Mouse (Mus musculus): Measurements from ENCODE around the gene Agtpbp1. TPM values are rescaled to one million over a fixed set of nuclear protein-coding genes. Genes with fewer than 3 reads are reported as not detected.

Gene Agtpbp1
- polyA plus RNA-seq, 1 experiment from 2014 or later: 9.4 TPM

DNA sequence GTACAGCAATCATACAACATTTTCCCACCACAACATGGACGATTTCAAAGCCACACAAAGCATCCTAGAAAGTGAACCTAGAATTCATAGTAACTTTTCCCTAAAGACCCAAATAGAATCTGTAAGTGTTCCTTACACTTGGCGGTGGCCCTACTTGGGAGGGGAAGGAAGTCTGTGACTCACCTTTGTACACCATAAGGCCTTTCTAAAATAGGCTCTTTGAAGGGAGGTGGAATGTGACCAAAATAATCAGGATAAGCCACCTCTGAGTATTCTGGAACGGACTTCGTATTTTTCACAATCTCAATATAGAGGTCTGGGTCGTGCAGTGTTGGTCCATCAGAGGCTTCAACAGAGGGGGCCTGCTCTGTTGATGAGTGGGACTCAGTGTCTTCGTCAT lies 85.2 kb downstream of the Agtpbp1 start:
- 0 out of 2 replicates have a peak, but pooled peaks cover 1% of the 10 kb centered on the region for H3K9me3 ChIP-seq

DNA sequence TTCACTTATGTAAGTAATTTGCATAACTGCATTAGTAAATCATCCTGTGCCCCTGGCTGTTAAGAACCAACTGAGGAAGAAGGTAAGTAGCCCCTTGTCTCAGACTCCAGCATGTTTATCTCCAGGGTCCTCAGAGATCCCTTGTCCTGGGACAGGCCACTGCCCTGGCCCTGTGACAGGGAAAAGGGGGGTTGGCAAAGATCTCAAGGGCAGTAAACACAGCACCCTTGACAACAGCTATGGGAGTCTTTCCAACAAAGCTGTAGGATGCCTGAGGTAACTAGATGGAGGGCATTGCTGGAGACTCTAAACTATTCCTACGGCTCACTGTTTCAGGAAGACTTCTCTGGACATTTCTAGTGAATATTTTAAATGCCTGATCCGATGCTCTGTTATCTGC lies 85.7 kb downstream of the Agtpbp1 start:
- ATAC-seq (ENCODE audit: extremely low read depth, insufficient number of reproducible peaks, low FRiP score, low TSS enrichment): no peak
- H3K9ac ChIP-seq: no peak overlapping the region
- H3K36me3 ChIP-seq: peaks cover 45% of the 10 kb centered on the region
- 80% methylated on average over 2 of the region's 2 CpGs for WGBS
- H3K4me3 ChIP-seq: no peak overlapping the region
- H3K9me3 ChIP-seq: 0 out of 2 replicates have a peak, but pooled peaks cover 6% of the 10 kb centered on the region
- H3K27ac ChIP-seq (replicated peaks): no peak overlapping the region
- no peaks in the 10 kb centered on the region for H3K27me3 ChIP-seq (replicated peaks)
- no peak overlapping the region for H3K4me2 ChIP-seq
- peaks cover 3% of the 10 kb centered on the region; the same call in 1 of the 2 replicates for H3K4me1 ChIP-seq

More for the DNA sequence above, 85.2 kb downstream of the Agtpbp1 start:
- Histone ChIP-seq H3K27ac (replicated peaks) (no peak overlapping the region), H3K36me3 (peaks cover 41% of the 10 kb centered on the region), H3K4me2 (no peak overlapping the region), H3K27me3 (replicated peaks) (no peaks in the 10 kb centered on the region), H3K4me3 (no peak overlapping the region), H3K9ac (no peak overlapping the region), H3K4me1 (peaks cover 3% of the 10 kb centered on the region; the same call in 1 of the 2 replicates)
- ATAC-seq (ENCODE audit: extremely low read depth, insufficient number of reproducible peaks, low FRiP score, low TSS enrichment): no peak
- WGBS: 76% methylated on average over 6 of the region's 6 CpGs

DNA sequence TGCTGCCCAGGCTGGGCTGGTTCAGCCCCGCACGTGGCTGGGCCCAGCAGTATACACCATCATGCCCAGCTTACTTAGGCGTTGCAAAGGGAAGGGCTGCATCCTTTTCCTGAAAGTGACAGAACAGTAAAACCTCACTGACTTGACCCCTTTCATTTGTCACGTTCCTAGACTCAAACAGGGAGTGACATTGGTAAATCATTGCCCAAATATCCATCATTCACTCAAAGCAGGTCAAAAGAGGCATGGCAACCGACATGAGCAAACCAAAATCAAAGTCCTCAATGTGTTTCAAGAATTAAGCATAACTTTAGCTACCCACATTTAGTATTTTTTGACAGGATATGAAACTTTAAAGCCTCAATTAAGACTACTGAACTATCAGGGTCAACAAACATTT lies 86.8 kb downstream of the Agtpbp1 start:
- Histone ChIP-seq H3K9ac (no peak overlapping the region), H3K27ac (replicated peaks) (no peak overlapping the region), H3K27me3 (replicated peaks) (no peaks in the 10 kb centered on the region), H3K36me3 (peaks cover 40% of the 10 kb centered on the region), H3K4me3 (no peak overlapping the region), H3K4me1 (peaks cover 3% of the 10 kb centered on the region; the same call in 1 of the 2 replicates), H3K4me2 (no peak overlapping the region), H3K9me3 (0 out of 2 replicates have a peak, but pooled peaks cover 6% of the 10 kb centered on the region)
- ATAC-seq (ENCODE audit: extremely low read depth, insufficient number of reproducible peaks, low FRiP score, low TSS enrichment): no peak
- 74% methylated on average over 5 of the region's 5 CpGs for WGBS

DNA sequence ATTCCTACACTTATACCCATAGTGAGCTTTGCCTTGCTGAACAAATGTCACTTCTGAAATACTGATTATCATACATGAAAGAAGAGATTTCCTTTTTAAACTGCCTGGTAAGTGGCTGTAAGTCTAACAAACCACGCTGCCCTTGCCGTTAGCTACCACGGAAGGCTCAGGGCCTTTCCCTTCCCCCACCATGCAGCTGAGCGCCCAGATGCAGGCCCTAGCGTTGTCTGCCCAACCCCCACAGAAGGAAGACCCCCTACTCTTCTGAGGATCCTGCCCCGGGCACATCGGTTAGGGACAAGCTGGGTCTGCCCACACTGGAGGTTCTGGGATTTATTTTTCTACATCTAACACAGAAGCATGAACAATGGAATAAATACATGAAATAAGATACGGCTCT lies 89.2 kb downstream of the Agtpbp1 start:
- Histone ChIP-seq H3K27me3 (replicated peaks) (no peaks in the 10 kb centered on the region), H3K36me3 (peaks cover 34% of the 10 kb centered on the region), H3K9ac (no peak overlapping the region), H3K4me3 (no peak overlapping the region), H3K4me1 (peaks cover 3% of the 10 kb centered on the region; the same call in 1 of the 2 replicates), H3K4me2 (no peak overlapping the region), H3K9me3 (0 out of 2 replicates have a peak, but pooled peaks cover 6% of the 10 kb centered on the region), H3K27ac (replicated peaks) (no peak overlapping the region)
- WGBS: 23% methylated on average over 8 of the region's 8 CpGs
- no peak for ATAC-seq (ENCODE audit: extremely low read depth, insufficient number of reproducible peaks, low FRiP score, low TSS enrichment)

DNA sequence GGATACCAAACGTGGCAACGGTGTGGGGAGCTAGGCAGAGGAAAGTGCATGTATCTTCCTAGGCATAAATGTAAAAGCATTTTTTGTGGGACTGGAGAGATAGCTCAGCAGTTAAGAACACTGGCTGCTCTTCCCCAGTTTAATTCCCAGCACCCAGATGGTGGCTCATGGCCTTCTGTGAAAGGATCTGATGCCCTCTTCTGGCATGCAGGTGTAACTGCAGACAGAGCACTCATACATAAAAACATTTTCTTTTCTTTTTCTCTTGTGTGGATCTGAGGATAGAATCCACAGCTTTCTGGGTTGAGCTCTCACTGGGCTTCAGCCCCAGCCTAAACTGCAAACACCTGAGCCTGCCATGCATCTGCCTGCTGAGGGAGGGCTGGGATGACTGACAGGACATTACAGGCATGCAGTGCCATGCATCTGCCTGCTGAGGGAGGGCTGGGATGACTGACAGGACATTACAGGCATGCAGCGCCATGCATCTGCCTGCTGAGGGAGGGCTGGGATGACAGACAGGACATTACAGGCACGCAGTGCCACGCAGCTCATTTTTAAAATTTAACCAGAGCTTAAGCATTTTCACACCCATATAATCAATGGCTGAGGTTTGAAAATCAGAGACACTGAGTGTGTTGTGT lies 90.3 kb downstream of the Agtpbp1 start:
- H3K36me3 ChIP-seq: peaks cover 26% of the 10 kb centered on the region
- H3K4me3 ChIP-seq: no peak overlapping the region
- no peaks in the 10 kb centered on the region for H3K27me3 ChIP-seq (replicated peaks)
- no peak for ATAC-seq (ENCODE audit: extremely low read depth, insufficient number of reproducible peaks, low FRiP score, low TSS enrichment)
- WGBS: 82% methylated on average over 5 of the region's 5 CpGs
- H3K4me1 ChIP-seq: peaks cover 3% of the 10 kb centered on the region; the same call in 1 of the 2 replicates
- H3K27ac ChIP-seq (replicated peaks): no peak overlapping the region
- H3K4me2 ChIP-seq: no peak overlapping the region
- 0 out of 2 replicates have a peak, but pooled peaks cover 6% of the 10 kb centered on the region for H3K9me3 ChIP-seq
- no peak overlapping the region for H3K9ac ChIP-seq

DNA sequence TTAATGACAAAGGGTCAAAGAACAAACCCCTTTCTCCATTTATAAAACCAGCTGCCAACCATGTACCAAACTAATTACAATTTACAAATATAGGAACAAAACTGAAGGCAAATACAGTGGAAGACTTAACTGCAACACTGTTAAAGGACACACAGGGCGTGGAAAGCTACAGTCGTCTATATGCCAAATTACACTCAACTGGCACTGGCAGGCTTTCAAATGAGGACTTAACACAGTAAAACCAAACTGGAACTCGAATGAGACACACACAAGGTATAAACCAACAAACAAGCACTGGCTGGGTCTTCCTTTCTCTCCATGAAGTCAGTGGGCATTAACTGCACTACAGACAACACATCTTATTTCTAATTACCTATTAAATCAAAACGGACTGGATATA lies 94.3 kb downstream of the Agtpbp1 start:
- 70% methylated on average over 4 of the region's 4 CpGs for WGBS
- H3K27ac ChIP-seq (replicated peaks): no peak overlapping the region
- peaks cover 13% of the 10 kb centered on the region for H3K36me3 ChIP-seq
- H3K4me3 ChIP-seq: no peak overlapping the region
- ATAC-seq (ENCODE audit: extremely low read depth, insufficient number of reproducible peaks, low FRiP score, low TSS enrichment): no peak
- no peak overlapping the region for H3K9ac ChIP-seq
- H3K4me2 ChIP-seq: no peak overlapping the region
- no peaks in the 10 kb centered on the region for H3K4me1 ChIP-seq
- H3K27me3 ChIP-seq (replicated peaks): no peaks in the 10 kb centered on the region
- H3K9me3 ChIP-seq: 0 out of 2 replicates have a peak, but pooled peaks cover 6% of the 10 kb centered on the region

DNA sequence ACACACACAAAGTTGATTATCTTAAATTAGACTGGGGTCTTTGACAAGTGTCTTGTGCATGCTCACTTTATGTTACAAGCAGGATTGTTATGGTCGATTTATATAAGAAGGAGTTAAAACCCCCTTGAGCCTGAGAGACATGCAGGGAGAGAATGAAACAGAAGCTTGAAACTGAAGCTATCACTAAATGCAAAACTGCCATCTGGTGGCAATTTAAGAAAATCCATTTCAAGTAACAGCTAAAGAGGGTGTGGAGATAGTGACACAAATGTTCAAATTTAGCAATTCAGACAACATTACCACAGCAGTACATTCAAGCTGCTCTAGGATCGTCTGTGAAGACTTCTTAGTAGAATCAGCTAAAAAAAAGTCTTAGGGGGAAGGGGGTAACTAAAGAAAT lies 95.9 kb downstream of the Agtpbp1 start:
- ATAC-seq (ENCODE audit: extremely low read depth, insufficient number of reproducible peaks, low FRiP score, low TSS enrichment): no peak
- H3K36me3 ChIP-seq: peaks cover 5% of the 10 kb centered on the region
- no peak overlapping the region for H3K4me3 ChIP-seq
- no peaks in the 10 kb centered on the region for H3K9me3 ChIP-seq
- no peak overlapping the region for H3K27ac ChIP-seq (replicated peaks)
- 32% methylated on average over 2 of the region's 2 CpGs for WGBS
- no peak overlapping the region for H3K9ac ChIP-seq
- no peaks in the 10 kb centered on the region for H3K4me1 ChIP-seq
- H3K27me3 ChIP-seq (replicated peaks): no peaks in the 10 kb centered on the region
- no peak overlapping the region for H3K4me2 ChIP-seq

DNA sequence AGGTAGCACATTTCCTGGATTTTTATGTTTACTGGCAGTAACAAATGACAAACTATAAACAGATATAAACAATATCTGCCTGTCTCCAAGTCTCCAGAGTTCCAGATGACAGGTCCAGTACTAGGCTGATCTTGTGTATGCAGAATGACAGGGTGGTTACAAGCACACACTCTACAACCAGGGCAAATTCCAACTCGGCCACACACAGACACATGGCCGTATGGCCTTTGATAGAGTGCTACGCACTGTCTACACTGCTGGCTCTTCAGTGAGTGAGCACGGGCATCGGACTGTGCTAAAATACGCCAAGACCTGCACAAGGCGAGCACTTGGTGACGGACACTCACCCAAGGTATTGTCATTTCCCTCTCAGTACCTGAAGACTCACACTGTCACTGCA lies 97.7 kb downstream of the Agtpbp1 start:
- no peak overlapping the region for H3K4me2 ChIP-seq
- no peaks in the 10 kb centered on the region for H3K4me1 ChIP-seq
- H3K27ac ChIP-seq (replicated peaks): no peak overlapping the region
- H3K36me3 ChIP-seq: peaks cover 4% of the 10 kb centered on the region; the same call in 1 of the 2 replicates
- H3K9me3 ChIP-seq: no peaks in the 10 kb centered on the region
- no peaks in the 10 kb centered on the region for H3K27me3 ChIP-seq (replicated peaks)
- 91% methylated on average over 8 of the region's 8 CpGs for WGBS
- no peak overlapping the region for H3K4me3 ChIP-seq
- ATAC-seq (ENCODE audit: extremely low read depth, insufficient number of reproducible peaks, low FRiP score, low TSS enrichment): no peak
- no peak overlapping the region for H3K9ac ChIP-seq

DNA sequence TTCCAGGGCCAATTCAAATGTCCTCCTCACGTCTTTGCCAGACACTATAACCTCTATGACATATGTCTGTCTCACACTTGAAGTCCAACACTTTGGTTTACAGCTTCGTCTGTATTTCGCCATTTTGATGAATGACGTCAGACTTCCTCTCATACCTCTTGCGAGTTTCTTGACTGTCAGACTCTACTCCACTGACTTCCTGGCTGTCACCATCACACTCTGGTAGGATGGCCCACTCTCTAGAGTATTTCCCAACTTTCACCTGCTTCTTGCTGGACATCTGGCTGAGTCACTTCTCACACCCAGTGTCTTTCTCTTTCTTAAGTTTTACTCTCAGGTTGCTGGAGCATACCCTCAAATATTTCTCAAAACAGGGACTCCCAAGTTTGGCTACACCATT lies 98.8 kb downstream of the Agtpbp1 start:
- no peak overlapping the region for H3K4me3 ChIP-seq
- H3K36me3 ChIP-seq: peaks cover 12% of the 10 kb centered on the region
- no peak overlapping the region for H3K4me2 ChIP-seq
- H3K9me3 ChIP-seq: no peaks in the 10 kb centered on the region
- ATAC-seq (ENCODE audit: extremely low read depth, insufficient number of reproducible peaks, low FRiP score, low TSS enrichment): no peak
- H3K9ac ChIP-seq: no peak overlapping the region
- WGBS: 84% methylated on average over 5 of the region's 5 CpGs
- no peak overlapping the region for H3K27ac ChIP-seq (replicated peaks)
- no peaks in the 10 kb centered on the region for H3K4me1 ChIP-seq
- no peaks in the 10 kb centered on the region for H3K27me3 ChIP-seq (replicated peaks)

DNA sequence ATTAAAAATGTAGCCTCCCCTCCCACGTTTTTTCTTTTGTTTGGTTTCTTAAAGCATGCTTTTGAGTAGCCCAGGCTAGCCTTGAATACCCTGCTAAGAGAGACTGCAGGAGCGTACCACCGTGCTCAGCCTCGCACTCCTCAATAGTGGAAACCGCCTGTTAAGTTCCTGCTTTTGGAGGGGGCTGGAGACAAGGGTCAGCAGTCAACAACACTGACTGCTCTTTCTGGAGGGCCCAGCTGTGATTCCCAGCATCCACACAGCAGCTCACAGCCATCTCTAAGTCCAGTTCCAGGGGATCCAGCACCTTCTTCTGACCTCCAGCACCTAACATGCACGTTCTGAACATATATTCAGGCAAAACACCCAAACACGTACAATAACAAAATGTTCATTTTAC lies 99.6 kb downstream of the Agtpbp1 start:
- no peak for ATAC-seq (ENCODE audit: extremely low read depth, insufficient number of reproducible peaks, low FRiP score, low TSS enrichment)
- Histone ChIP-seq H3K36me3 (peaks cover 14% of the 10 kb centered on the region), H3K27ac (replicated peaks) (no peak overlapping the region), H3K4me1 (no peaks in the 10 kb centered on the region), H3K27me3 (replicated peaks) (no peaks in the 10 kb centered on the region), H3K4me3 (no peak overlapping the region), H3K9ac (no peak overlapping the region), H3K4me2 (no peak overlapping the region), H3K9me3 (no peaks in the 10 kb centered on the region)
- WGBS: 86% methylated on average over 7 of the region's 7 CpGs

DNA sequence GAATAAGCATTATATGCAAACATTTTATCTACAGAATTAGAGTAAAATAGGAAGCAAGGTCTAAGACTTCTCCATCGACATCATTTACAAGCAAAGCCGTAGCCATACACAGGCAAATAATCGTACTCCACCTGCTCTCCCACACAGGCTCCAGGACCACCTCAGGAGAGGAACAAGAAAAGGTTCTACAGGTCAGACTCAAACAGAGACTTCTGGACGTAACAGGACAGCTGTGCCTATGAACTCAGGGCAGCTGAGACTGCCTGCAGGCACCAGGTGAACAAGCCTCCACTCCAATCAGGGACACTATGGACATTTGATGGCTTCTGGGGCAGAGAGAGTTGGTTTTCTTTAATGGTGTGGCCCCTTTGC lies 103.6 kb downstream of the Agtpbp1 start:
- Histone ChIP-seq H3K27ac (replicated peaks) (no peak overlapping the region), H3K4me3 (no peak overlapping the region), H3K9ac (no peak overlapping the region), H3K4me2 (no peak overlapping the region), H3K4me1 (no peaks in the 10 kb centered on the region), H3K27me3 (replicated peaks) (no peaks in the 10 kb centered on the region), H3K36me3 (peaks cover 25% of the 10 kb centered on the region), H3K9me3 (no peaks in the 10 kb centered on the region)
- 89% methylated on average over 4 of the region's 4 CpGs for WGBS
- ATAC-seq (ENCODE audit: extremely low read depth, insufficient number of reproducible peaks, low FRiP score, low TSS enrichment): no peak
